Mouse (Mus musculus) c-Kit-positive CD71-positive TER-119-positive erythroid progenitor cells, embryonic 14.5 days (primary cell): ENCODE results near the gene Rps28.

Source experiments
- DNase-seq: peaks from one replicate; pipeline ENCODE4 v3.0.0-alpha.2; 2013; ENCODE audit warnings: low spot score

The Rps28 gene

DNA sequence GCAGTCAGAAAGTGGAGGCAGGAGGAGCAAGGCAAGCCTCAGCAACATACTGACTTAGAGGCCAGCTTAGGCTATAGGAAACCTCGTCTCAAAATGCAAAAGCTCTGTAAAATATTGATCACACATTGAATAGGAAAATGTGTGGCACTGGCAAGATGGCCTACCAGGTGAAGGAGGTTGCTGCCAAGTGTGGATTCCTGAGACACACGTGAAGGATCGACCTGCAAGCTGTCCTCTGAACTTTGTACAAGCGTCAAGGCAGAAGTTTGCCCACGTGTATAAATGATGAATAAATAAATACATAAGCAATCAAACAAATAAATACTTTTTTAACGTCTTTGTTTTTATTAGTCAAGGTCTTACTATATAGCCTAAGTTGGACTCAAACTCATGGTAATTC is 50.9 kb downstream of the Rps28 start:
- no peak for DNase-seq

DNA sequence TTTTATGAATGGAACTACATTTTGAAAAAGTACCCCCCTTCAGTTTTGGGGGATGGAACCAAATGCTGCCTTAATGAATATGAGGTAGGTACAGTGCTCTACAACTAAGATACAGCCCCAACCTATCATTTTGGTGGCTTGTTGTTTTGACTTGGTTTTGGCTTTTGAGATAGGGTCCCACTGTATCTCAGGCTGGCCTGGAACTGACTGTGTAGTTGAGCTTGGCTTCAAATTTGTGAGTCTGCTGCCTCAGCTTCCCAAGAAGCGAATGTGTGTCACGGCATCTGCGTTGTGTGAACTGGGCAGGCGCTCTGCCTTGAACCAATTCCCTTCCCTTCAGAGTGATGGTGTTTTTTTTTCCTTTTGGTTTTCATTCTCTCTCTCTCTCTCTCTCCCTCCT is 52.7 kb downstream of the Rps28 start:
- no peak for DNase-seq
